Mouse (Mus musculus): ENCODE data around the gene Gm21891. TPM values are rescaled to one million over a fixed set of nuclear protein-coding genes. Genes with fewer than 3 reads are reported as not detected.
"Not testable (repeated sequence)": the region's sequence is repeated elsewhere in the genome, so short reads cannot be mapped to it uniquely, and the experiment has no call there.

Gm21891 gene
- not detected for total RNA-seq (2021)
- long read RNA-seq, experiment 1, result 0 reads
- long read RNA-seq, experiment 2, result 0 reads

DNA sequence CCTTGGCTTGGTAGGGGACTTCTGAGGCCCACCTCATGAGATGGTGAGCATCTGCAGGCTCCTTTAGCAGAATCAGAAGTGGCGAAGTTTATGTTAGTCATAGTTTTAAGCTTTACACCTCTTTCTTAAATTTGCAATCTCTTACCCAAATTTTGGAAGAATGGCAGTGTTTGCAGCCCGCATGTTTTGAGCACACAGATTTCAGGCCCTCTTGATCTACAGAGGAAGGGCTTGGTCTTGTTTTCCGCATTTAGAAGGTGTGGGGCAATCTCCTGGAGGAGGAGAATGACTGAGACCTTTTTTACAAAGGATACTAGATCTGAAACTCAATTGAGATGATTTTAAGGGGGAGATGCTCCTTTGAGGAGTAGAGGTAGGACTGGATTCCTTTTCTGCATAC, at the start of gene Gm21891:
Gene Gm21891, minus strand, starts transcription at position 101 of the 400 bp plus-strand sequence.
- intact Hi-C loops (cut with DNase I; ENCODE audit: low total_unique reads); DNase-seq: not testable (repeated sequence)

DNA sequence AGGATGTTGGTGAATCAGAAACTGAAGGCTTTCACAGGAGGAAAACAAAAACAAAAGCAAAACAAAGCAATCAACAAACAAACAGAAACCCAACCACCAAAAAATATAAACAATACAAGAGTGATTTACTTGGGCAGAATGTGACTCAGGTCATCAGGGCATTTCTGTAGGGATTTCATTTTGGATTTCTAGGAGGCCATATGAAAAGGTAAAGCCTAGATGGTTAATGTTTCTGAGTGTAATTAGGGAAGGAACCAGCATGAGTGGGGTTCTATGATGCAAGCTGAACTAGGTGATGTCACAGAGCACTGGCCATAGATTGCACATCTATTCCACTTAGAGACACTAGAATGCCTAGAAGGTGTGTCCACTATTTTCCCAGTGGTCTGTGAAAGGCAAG, 28.4 kb upstream of the Gm21891 start, which contains the start of gene Gm21425:
Gene Gm21425, plus strand, starts transcription at position 301 of the 400 bp plus-strand sequence.
- intact Hi-C loops (cut with DNase I; ENCODE audit: low total_unique reads); DNase-seq: not testable (repeated sequence)

Other genes with a start within 250 kb of the Gm21891 start
- gene Gm20807, start 90.6 kb downstream of the Gm21891 start, total RNA-seq (2021), result not detected
- not detected for gene Gm21425, start 28.5 kb upstream of the Gm21891 start, total RNA-seq (2021)
- gene Gm21828, start 90.4 kb upstream of the Gm21891 start, total RNA-seq (2021), result not detected
- gene Gm21440, start 118.9 kb upstream of the Gm21891 start, total RNA-seq (2021), result not detected
- gene Gm21454, start 119.0 kb upstream of the Gm21891 start, total RNA-seq (2021), result not detected
- gene Gm21725, start 215.6 kb upstream of the Gm21891 start, total RNA-seq (2021), result not detected